Mouse (Mus musculus) embryonic fibroblast, embryonic 13.5 days (primary cell): Measurements from ENCODE around the gene Dlg2.
"Not testable (repeated sequence)": the region's sequence is repeated elsewhere in the genome, so short reads cannot be mapped to it uniquely, and the experiment has no call there.

Experiments used
- CTCF ChIP-seq: IDR thresholded peaks from 2 replicates; pipeline ENCODE4 v1.5.1; 2011; ENCODE audit warnings: mild to moderate bottlenecking, control low read depth, low read length, moderate library complexity, borderline replicate concordance; ENCODE audit not compliant: insufficient read depth
- POLR2A ChIP-seq: IDR thresholded peaks from 2 replicates; pipeline ENCODE4 v1.6.1; 2011; ENCODE audit warnings: low read depth, mild to moderate bottlenecking, control low read depth, low read length, moderate library complexity

GRCm38 (mm10) chr7:90876796-90877195 is 400.3 kb downstream of the Dlg2 start:
- not testable (repeated sequence) for TF ChIP-seq CTCF, POLR2A
